ENCODE assay signal across 9 mouse cellular contexts in genomic region chr10:121498481-121498904, GRCm38 (mm10). TPM values are rescaled to one million over a fixed set of nuclear protein-coding genes. Genes with fewer than 3 reads are reported as not detected.
DNase-seq lines count a peak whose midpoint lies in the region; ATAC-seq lines count a peak whose summit lies in the region.
"Had no signal": no experiment of that assay in that cellular context is flagged by ENCODE, and none has a peak within 500 bp of the region (broad histone marks: within the 10 kb centered on the region; RNA-seq: fewer than 3 reads in every experiment).

No protein-coding gene starts in this region.

- ATAC-seq in kidney, embryonic 15.5 days (replicated peaks; ENCODE audit: low FRiP score), result no peak
- ATAC-seq in erythroblast, adult 5-6 weeks (replicated peaks; ENCODE audit: low FRiP score, poor library complexity, severe bottlenecking), result no peak

- no peak overlapping the region for H3K4me3 ChIP-seq in kidney, embryonic 15.5 days (replicated peaks)
- H3K4me3 ChIP-seq: erythroblast, embryonic 14.5 days had no signal

- H3K4me1 ChIP-seq in kidney, embryonic 15.5 days, result peaks cover 19% of the 10 kb centered on the region

- H3K9ac ChIP-seq in kidney, embryonic 15.5 days, result no peak overlapping the region

- no peaks in the 10 kb centered on the region for H3K27me3 ChIP-seq in kidney, embryonic 15.5 days

- no peaks in the 10 kb centered on the region for H3K9me3 ChIP-seq in kidney, embryonic 15.5 days (replicated peaks)

- H3K36me3 ChIP-seq in kidney, embryonic 15.5 days, result no peaks in the 10 kb centered on the region

- peak; percentile 60 for DNase-seq in adrenal gland, adult 2 months
- no peak for DNase-seq in adrenal gland, adult 18-20 months (ENCODE audit: low spot score in 2 of 2)
- peak; percentile 70 for DNase-seq in gonadal fat pad, adult 2 months (ENCODE audit: low read depth)
- peak; percentile 84 for DNase-seq in lung, postnatal 25 days (ENCODE audit: low spot score)
- no peak for DNase-seq in layer of hippocampus, adult 18-20 months (ENCODE audit: low spot score in 2 of 2)
- no peak for DNase-seq in spleen, postnatal 4 days (ENCODE audit: low spot score in 2 of 2)

- H3K27ac ChIP-seq in kidney, embryonic 15.5 days, result peak overlapping the region; percentile 79

- 62% methylated on average over 8 of the region's 8 CpGs for WGBS in kidney, embryonic 15.5 days

- no peak overlapping the region for H3K4me2 ChIP-seq in kidney, embryonic 15.5 days

RNA-seq across cellular contexts. Expression of gene Rassf3, which starts 22.3 kb away (rescaled TPM):
- total RNA-seq in adrenal gland, adult 2 months (2021), result 10 to 100 TPM; 32.2 to 50.9 TPM
- 9.2 and 9.3 TPM in 2 replicates for polyA plus RNA-seq in adrenal gland, adult 2 months (2012; rRNA removed)
- total RNA-seq in adrenal gland, adult 18-20 months (2021), result 10 to 100 TPM; 39.2 to 44.8 TPM
- polyA plus RNA-seq in gonadal fat pad, adult 2 months (2012; rRNA removed), result 33.3 and 37.5 TPM in 2 replicates
- polyA plus RNA-seq in kidney, embryonic 15.5 days (2015; fragmentation: Nextera tagmentation; extraction: Ambion mirVana), result 13.8 and 14.7 TPM in 2 replicates
- total RNA-seq in erythroblast, adult 5-6 weeks (2015; ENCODE audit: low replicate concordance), result 11.7 and 12.5 TPM in 2 replicates
- 7.8 and 12.7 TPM in 2 replicates for total RNA-seq in erythroblast, adult 5-6 weeks (2017; ENCODE audit: low replicate concordance)
- 1 to 10 TPM; 9.6 to 9.8 TPM for total RNA-seq in layer of hippocampus, adult 18-20 months (2021)

Comparison
In these comparisons a context has a peak if more than half of its experiments do, and no peak if none do; other contexts are left out.
1. DNase-seq: peak in adrenal gland, adult 2 months (single experiment), gonadal fat pad, adult 2 months (single experiment) and lung, postnatal 25 days (single experiment); none in adrenal gland, adult 18-20 months (0 of 2), layer of hippocampus, adult 18-20 months (0 of 2) and spleen, postnatal 4 days (0 of 2).